Mouse (Mus musculus): ENCODE measurements around the gene Gm17304. TPM values are rescaled to one million over a fixed set of nuclear protein-coding genes. Genes with fewer than 3 reads are reported as not detected.

Gene Gm17304
- polyA plus RNA-seq, 1 experiment from 2014 or later, result not detected

- H3K4me2 ChIP-seq (ENCODE audit: low read length), result no peak overlapping the region
- peaks cover 36% of the 10 kb centered on the region for H3K36me3 ChIP-seq (ENCODE audit: control insufficient read depth, insufficient read depth, low read length)
- 95% methylated on average over 2 of the region's 2 CpGs for WGBS
- no peaks in the 10 kb centered on the region for H3K4me1 ChIP-seq (ENCODE audit: control insufficient read depth, insufficient read depth, low read length)
- H3K9me3 ChIP-seq (ENCODE audit: control insufficient read depth, low read length), result no peaks in the 10 kb centered on the region
- ATAC-seq (ENCODE audit: low FRiP score, low TSS enrichment) (no peak), DNase-seq (no peak)
- H3K27me3 ChIP-seq (ENCODE audit: control insufficient read depth, insufficient read depth, low read length), result no peaks in the 10 kb centered on the region
- H3K4me3 ChIP-seq (replicated peaks; ENCODE audit: low read depth, low read length), result no peak overlapping the region
- no peak overlapping the region for H3K27ac ChIP-seq (replicated peaks; ENCODE audit: low read depth, low read length)
- H3K9ac ChIP-seq (replicated peaks; ENCODE audit: low read length), result no peak overlapping the region
These were observed 30.7 kb downstream of the Gm17304 start for GRCm38 (mm10) chr5:106639627-106640026.

GRCm38 (mm10) chr5:106640235-106640809 lies 31.4 kb downstream of the Gm17304 start:
- Histone ChIP-seq H3K27me3 (ENCODE audit: control insufficient read depth, insufficient read depth, low read length) (no peaks in the 10 kb centered on the region), H3K4me2 (ENCODE audit: low read length) (no peak overlapping the region), H3K36me3 (ENCODE audit: control insufficient read depth, insufficient read depth, low read length) (peaks cover 29% of the 10 kb centered on the region), H3K4me1 (ENCODE audit: control insufficient read depth, insufficient read depth, low read length) (no peaks in the 10 kb centered on the region), H3K4me3 (replicated peaks; ENCODE audit: low read depth, low read length) (no peak overlapping the region), H3K9me3 (ENCODE audit: control insufficient read depth, low read length) (no peaks in the 10 kb centered on the region), H3K9ac (replicated peaks; ENCODE audit: low read length) (no peak overlapping the region), H3K27ac (replicated peaks; ENCODE audit: low read depth, low read length) (no peak overlapping the region)
- DNase-seq, result no peak
- ATAC-seq (ENCODE audit: low FRiP score, low TSS enrichment), result no peak
- 62% methylated on average over 5 of the region's 5 CpGs for WGBS

GRCm38 (mm10) chr5:106641876-106642275 lies 33.0 kb downstream of the Gm17304 start:
- no peaks in the 10 kb centered on the region for H3K9me3 ChIP-seq (ENCODE audit: control insufficient read depth, low read length)
- H3K36me3 ChIP-seq (ENCODE audit: control insufficient read depth, insufficient read depth, low read length), result peaks cover 13% of the 10 kb centered on the region
- H3K4me2 ChIP-seq (ENCODE audit: low read length), result no peak overlapping the region
- 63% methylated on average over 3 of the region's 3 CpGs for WGBS
- no peaks in the 10 kb centered on the region for H3K4me1 ChIP-seq (ENCODE audit: control insufficient read depth, insufficient read depth, low read length)
- no peak for ATAC-seq (ENCODE audit: low FRiP score, low TSS enrichment)
- no peak overlapping the region for H3K4me3 ChIP-seq (replicated peaks; ENCODE audit: low read depth, low read length)
- DNase-seq, result peak; percentile 11
- no peaks in the 10 kb centered on the region for H3K27me3 ChIP-seq (ENCODE audit: control insufficient read depth, insufficient read depth, low read length)
- no peak overlapping the region for H3K9ac ChIP-seq (replicated peaks; ENCODE audit: low read length)
- H3K27ac ChIP-seq (replicated peaks; ENCODE audit: low read depth, low read length), result no peak overlapping the region

GRCm38 (mm10) chr5:106643434-106643833 lies 34.5 kb downstream of the Gm17304 start:
- no peak overlapping the region for H3K27ac ChIP-seq (replicated peaks; ENCODE audit: low read depth, low read length)
- ATAC-seq (ENCODE audit: low FRiP score, low TSS enrichment) (no peak), DNase-seq (no peak)
- H3K4me2 ChIP-seq (ENCODE audit: low read length), result no peak overlapping the region
- H3K9me3 ChIP-seq (ENCODE audit: control insufficient read depth, low read length), result no peaks in the 10 kb centered on the region
- WGBS, result 90% methylated on average over 4 of the region's 4 CpGs
- H3K4me1 ChIP-seq (ENCODE audit: control insufficient read depth, insufficient read depth, low read length), result no peaks in the 10 kb centered on the region
- no peaks in the 10 kb centered on the region for H3K36me3 ChIP-seq (ENCODE audit: control insufficient read depth, insufficient read depth, low read length)
- no peak overlapping the region for H3K4me3 ChIP-seq (replicated peaks; ENCODE audit: low read depth, low read length)
- H3K27me3 ChIP-seq (ENCODE audit: control insufficient read depth, insufficient read depth, low read length), result no peaks in the 10 kb centered on the region
- no peak overlapping the region for H3K9ac ChIP-seq (replicated peaks; ENCODE audit: low read length)

GRCm38 (mm10) chr5:106649441-106649840 lies 40.5 kb downstream of the Gm17304 start:
- peak; percentile 68 for DNase-seq
- no peaks in the 10 kb centered on the region for H3K9me3 ChIP-seq (ENCODE audit: control insufficient read depth, low read length)
- no peaks in the 10 kb centered on the region for H3K36me3 ChIP-seq (ENCODE audit: control insufficient read depth, insufficient read depth, low read length)
- no peak for ATAC-seq (ENCODE audit: low FRiP score, low TSS enrichment)
- no peak overlapping the region for H3K27ac ChIP-seq (replicated peaks; ENCODE audit: low read depth, low read length)
- H3K27me3 ChIP-seq (ENCODE audit: control insufficient read depth, insufficient read depth, low read length), result no peaks in the 10 kb centered on the region
- H3K4me1 ChIP-seq (ENCODE audit: control insufficient read depth, insufficient read depth, low read length), result no peaks in the 10 kb centered on the region
- no peak overlapping the region for H3K4me2 ChIP-seq (ENCODE audit: low read length)
- H3K4me3 ChIP-seq (replicated peaks; ENCODE audit: low read depth, low read length), result no peak overlapping the region
- H3K9ac ChIP-seq (replicated peaks; ENCODE audit: low read length), result no peak overlapping the region

- Histone ChIP-seq H3K27me3 (ENCODE audit: control insufficient read depth, insufficient read depth, low read length) (no peaks in the 10 kb centered on the region), H3K9me3 (ENCODE audit: control insufficient read depth, low read length) (no peaks in the 10 kb centered on the region), H3K36me3 (ENCODE audit: control insufficient read depth, insufficient read depth, low read length) (no peaks in the 10 kb centered on the region), H3K4me1 (ENCODE audit: control insufficient read depth, insufficient read depth, low read length) (no peaks in the 10 kb centered on the region), H3K27ac (replicated peaks; ENCODE audit: low read depth, low read length) (no peak overlapping the region), H3K4me3 (replicated peaks; ENCODE audit: low read depth, low read length) (no peak overlapping the region), H3K4me2 (ENCODE audit: low read length) (no peak overlapping the region), H3K9ac (replicated peaks; ENCODE audit: low read length) (no peak overlapping the region)
- ATAC-seq (ENCODE audit: low FRiP score, low TSS enrichment) (no peak), DNase-seq (no peak)
These were observed 41.1 kb downstream of the Gm17304 start for GRCm38 (mm10) chr5:106649995-106650394.

GRCm38 (mm10) chr5:106652220-106652753 lies 43.4 kb downstream of the Gm17304 start:
- Histone ChIP-seq H3K27ac (replicated peaks; ENCODE audit: low read depth, low read length) (no peak overlapping the region), H3K27me3 (ENCODE audit: control insufficient read depth, insufficient read depth, low read length) (no peaks in the 10 kb centered on the region), H3K9ac (replicated peaks; ENCODE audit: low read length) (no peak overlapping the region), H3K4me2 (ENCODE audit: low read length) (no peak overlapping the region), H3K36me3 (ENCODE audit: control insufficient read depth, insufficient read depth, low read length) (no peaks in the 10 kb centered on the region; the same call in 1 of the 2 replicates), H3K4me1 (ENCODE audit: control insufficient read depth, insufficient read depth, low read length) (no peaks in the 10 kb centered on the region), H3K4me3 (replicated peaks; ENCODE audit: low read depth, low read length) (no peak overlapping the region), H3K9me3 (ENCODE audit: control insufficient read depth, low read length) (no peaks in the 10 kb centered on the region)
- 96% methylated on average over 4 of the region's 4 CpGs for WGBS
- ATAC-seq (ENCODE audit: low FRiP score, low TSS enrichment) (no peak), DNase-seq (no peak)

GRCm38 (mm10) chr5:106652790-106653328 lies 44.0 kb downstream of the Gm17304 start:
- no peak for DNase-seq
- no peaks in the 10 kb centered on the region; the same call in 1 of the 2 replicates for H3K36me3 ChIP-seq (ENCODE audit: control insufficient read depth, insufficient read depth, low read length)
- no peak overlapping the region for H3K9ac ChIP-seq (replicated peaks; ENCODE audit: low read length)
- ATAC-seq (ENCODE audit: low FRiP score, low TSS enrichment), result no peak
- no peaks in the 10 kb centered on the region for H3K4me1 ChIP-seq (ENCODE audit: control insufficient read depth, insufficient read depth, low read length)
- 92% methylated on average over 3 of the region's 3 CpGs for WGBS
- H3K27me3 ChIP-seq (ENCODE audit: control insufficient read depth, insufficient read depth, low read length), result no peaks in the 10 kb centered on the region
- no peak overlapping the region for H3K27ac ChIP-seq (replicated peaks; ENCODE audit: low read depth, low read length)
- no peak overlapping the region for H3K4me2 ChIP-seq (ENCODE audit: low read length)
- H3K9me3 ChIP-seq (ENCODE audit: control insufficient read depth, low read length), result no peaks in the 10 kb centered on the region
- no peak overlapping the region for H3K4me3 ChIP-seq (replicated peaks; ENCODE audit: low read depth, low read length)

Measured in midbrain, embryonic 14.5 days (tissue).